Mouse (Mus musculus) left cerebral cortex, adult 11 months (tissue): ENCODE measurements around the gene Fads3.

Experiments
- DNase-seq: peaks from one replicate; pipeline ENCODE4 v3.0.0; 2022; ENCODE audit warnings: low spot score

Gene Fads3

GRCm38 (mm10) chr19:10053692-10054260 lies 12.4 kb downstream of the Fads3 start:
- DNase-seq = no peak

GRCm38 (mm10) chr19:10054361-10055075 lies 13.1 kb downstream of the Fads3 start:
- no peak for DNase-seq

GRCm38 (mm10) chr19:10055261-10055660 lies 13.9 kb downstream of the Fads3 start:
- no peak for DNase-seq

DNA sequence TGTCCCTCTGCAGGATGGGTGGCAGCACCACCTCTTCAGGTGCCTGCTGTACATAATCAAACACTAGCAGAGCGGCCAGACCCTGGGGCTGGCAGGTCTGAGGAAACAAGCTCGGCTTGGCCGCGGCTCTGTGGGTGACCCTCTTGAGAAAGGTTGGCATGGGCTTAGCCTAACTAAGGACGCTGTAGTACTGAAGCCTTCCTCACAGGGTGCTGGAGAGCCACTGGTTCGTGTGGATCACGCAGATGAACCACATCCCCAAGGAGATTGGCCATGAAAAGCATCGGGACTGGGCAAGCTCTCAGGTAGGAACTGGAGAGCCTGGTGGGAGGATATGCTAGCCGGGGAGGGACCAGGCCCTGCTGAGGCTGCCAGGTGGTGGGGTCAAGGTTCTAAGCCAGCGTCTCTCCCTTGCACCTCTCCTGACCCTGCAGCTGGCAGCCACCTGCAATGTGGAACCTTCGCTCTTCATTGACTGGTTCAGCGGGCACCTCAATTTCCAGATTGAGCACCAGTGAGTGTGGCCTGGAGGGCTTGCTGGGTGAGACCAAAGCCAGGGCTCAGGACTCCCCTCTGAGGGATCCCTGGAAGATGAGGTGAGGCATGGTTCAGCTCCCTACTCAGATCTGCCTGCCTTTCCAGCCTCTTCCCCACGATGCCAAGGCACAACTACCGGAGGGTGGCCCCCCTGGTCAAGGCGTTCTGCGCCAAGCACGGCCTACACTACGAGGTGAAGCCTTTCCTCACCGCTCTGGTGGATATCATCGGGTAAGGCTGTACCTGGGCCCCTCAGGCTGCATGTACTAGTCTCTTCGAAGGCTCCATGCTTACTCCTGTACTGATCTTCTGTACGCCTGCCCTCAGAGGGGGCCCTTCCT lies 14.7 kb downstream of the Fads3 start:
- no peak for DNase-seq

DNA sequence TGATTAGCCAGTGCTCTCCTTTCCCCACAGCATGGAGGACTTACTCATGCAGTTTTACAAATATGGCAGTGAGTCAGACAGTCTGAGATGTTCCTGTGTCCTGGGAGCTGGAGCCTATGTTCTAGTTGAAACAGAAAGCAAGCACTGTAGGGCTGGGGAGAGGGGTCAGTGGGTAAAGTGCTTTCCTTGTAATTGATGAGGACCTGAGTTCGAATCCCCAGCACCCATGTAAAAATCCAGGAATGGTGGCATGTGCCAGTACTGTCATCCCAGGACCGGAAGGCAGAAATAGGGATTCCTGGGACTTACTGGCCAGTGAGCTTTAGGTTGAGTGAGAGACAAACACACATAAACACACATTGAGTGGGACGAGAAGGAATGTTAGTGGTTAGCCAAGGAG lies 15.3 kb downstream of the Fads3 start:
- no peak for DNase-seq

GRCm38 (mm10) chr19:10057486-10058351 lies 16.4 kb downstream of the Fads3 start:
- no peak for DNase-seq

GRCm38 (mm10) chr19:10058352-10058825 lies 17.0 kb downstream of the Fads3 start:
- DNase-seq = no peak

- no peak for DNase-seq
These were observed 17.6 kb downstream of the Fads3 start for GRCm38 (mm10) chr19:10058876-10059427.

GRCm38 (mm10) chr19:10059911-10060567 lies 18.7 kb downstream of the Fads3 start:
- no peak for DNase-seq

- no peak for DNase-seq
These were observed 19.6 kb downstream of the Fads3 start for GRCm38 (mm10) chr19:10060783-10061590.

GRCm38 (mm10) chr19:10061624-10062023 lies 20.3 kb downstream of the Fads3 start:
- DNase-seq = no peak

- no peak for DNase-seq
These were observed 20.9 kb downstream of the Fads3 start for GRCm38 (mm10) chr19:10062292-10062691.

DNA sequence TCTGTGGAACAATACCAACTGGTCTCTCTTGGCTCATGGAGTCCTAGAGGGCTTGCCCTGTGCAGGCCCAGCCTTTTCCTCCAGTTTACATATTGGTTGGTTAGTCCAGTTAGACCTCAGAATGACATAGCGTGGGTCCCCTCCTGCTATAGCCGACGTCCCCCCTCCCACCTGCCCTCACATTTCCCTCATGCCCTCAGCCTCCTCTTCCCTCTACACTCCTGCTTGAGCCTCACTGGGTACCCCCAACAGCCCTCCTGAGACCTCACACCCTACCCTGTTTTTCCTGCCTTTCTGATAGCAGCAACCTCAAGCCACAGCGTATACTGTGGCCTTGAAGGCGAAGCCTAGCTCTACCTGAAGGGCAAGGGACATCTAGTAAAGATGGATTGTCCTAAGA lies 21.5 kb downstream of the Fads3 start:
- no peak for DNase-seq

- no peak for DNase-seq
These were observed 23.0 kb downstream of the Fads3 start for GRCm38 (mm10) chr19:10064173-10065012.

GRCm38 (mm10) chr19:10065465-10066188 lies 24.3 kb downstream of the Fads3 start:
- DNase-seq = no peak

DNA sequence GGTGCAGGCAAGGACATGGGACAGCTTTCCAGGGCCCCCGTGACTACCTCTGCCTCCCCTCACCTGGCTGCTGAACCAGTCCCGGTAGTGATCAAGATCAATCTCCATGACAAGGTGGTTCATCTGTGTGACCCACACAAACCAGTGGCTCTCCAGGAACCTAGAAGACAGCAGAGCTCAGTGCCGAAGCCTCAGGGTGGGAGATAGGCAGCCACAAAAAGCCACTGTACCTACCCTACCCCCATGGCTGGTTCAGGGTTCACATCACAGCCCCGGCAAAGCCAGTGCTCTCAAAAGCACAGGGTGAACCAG lies 24.8 kb downstream of the Fads3 start:
- DNase-seq = no peak

- no peak for DNase-seq
These were observed 25.1 kb downstream of the Fads3 start for GRCm38 (mm10) chr19:10066502-10066901.

DNA sequence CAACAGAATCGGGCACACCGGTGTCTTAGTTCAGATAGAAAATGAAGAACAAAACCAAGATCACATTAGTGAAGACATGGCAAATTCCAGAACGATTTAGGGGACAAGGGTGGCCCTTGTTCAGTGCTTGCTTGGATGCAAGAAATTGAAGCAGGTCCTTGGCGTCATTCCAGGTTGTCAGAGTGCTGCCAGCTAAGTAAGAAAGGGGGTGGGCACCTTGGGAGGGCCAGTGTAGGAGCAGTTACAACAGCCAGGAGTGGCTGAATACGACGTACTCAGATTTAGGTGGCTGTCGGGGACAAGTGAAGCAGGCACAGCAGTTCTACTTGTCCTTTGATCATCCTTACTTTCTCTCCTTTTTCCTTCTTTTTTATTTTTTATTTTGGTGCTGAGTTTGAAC lies 26.3 kb downstream of the Fads3 start:
- no peak for DNase-seq
